Mouse (Mus musculus) adrenal gland, postnatal 4 days (tissue): Measurements from ENCODE around the gene Paqr6. TPM values are rescaled to one million over a fixed set of nuclear protein-coding genes. Genes with fewer than 3 reads are reported as not detected.

Source experiments
- DNase-seq, 2 experiments: peaks; one replicate each; pipeline ENCODE4 v3.0.0; 2021 to 2022; ENCODE audit warnings: low spot score in 2 of 2, mixed read lengths in 2 of 2
- total RNA-seq, 2 experiments: library from RNA; stranded (reverse); gene quantifications; 2 replicates each; pipeline ENCODE4 v1.2.3; 2021

The Paqr6 gene
- total RNA-seq, 2 experiments from 2014 or later: 4.9 to 6.4 TPM

GRCm38 (mm10) chr3:88409741-88410644 lies 45.6 kb downstream of the Paqr6 start, which contains the start of gene Pmf1:
TSS of gene Pmf1 (minus strand) at chr3:88410331.
- peak; percentile 84 to 86 for DNase-seq

GRCm38 (mm10) chr3:88410645-88411031 lies 46.3 kb downstream of the Paqr6 start:
- no peak for DNase-seq

- DNase-seq: no peak
Measured at GRCm38 (mm10) chr3:88411681-88412080, 47.3 kb downstream of the Paqr6 start.

- no peak for DNase-seq
Measured at GRCm38 (mm10) chr3:88412636-88413035, 48.3 kb downstream of the Paqr6 start.

- DNase-seq: no peak
Measured at GRCm38 (mm10) chr3:88415668-88416067, 51.3 kb downstream of the Paqr6 start.

GRCm38 (mm10) chr3:88418016-88418415 lies 53.6 kb downstream of the Paqr6 start:
- DNase-seq: no peak

Other genes starting within 250 kb of the Paqr6 start
- 10 to 100 TPM; 90.0 to 92.1 TPM for gene Mef2d, start 222.2 kb upstream of the Paqr6 start, total RNA-seq
- gene Rhbg, start 109.9 kb upstream of the Paqr6 start, total RNA-seq: 1 to 10 TPM; 2.2 to 3.8 TPM
- 1 to 10 TPM in 1 of 2 experiments, under 1 TPM in 1; 0.65 to 1.4 TPM for gene Gm38392, start 77.4 kb upstream of the Paqr6 start, total RNA-seq
- gene Tsacc, start 67.6 kb upstream of the Paqr6 start, total RNA-seq: 10 to 100 TPM in 1 of 2 experiments, 1 to 10 TPM in 1; 8.0 to 11.0 TPM
- gene Cct3, start 67.5 kb upstream of the Paqr6 start, total RNA-seq: 100 to 1,000 TPM; 272 to 299 TPM
- gene Glmp, start 39.6 kb upstream of the Paqr6 start, total RNA-seq: 100 to 1,000 TPM; 163 to 166 TPM
- 1 to 10 TPM; 3.5 to 3.7 TPM for gene Tmem79, start 28.4 kb upstream of the Paqr6 start, total RNA-seq
- gene Smg5, start 28.3 kb upstream of the Paqr6 start, total RNA-seq: 10 to 100 TPM; 68.2 to 69.0 TPM
- 1 to 10 TPM in 1 of 2 experiments, under 1 TPM in 1; 0.93 to 1.1 TPM for gene Bglap3, start 8.2 kb downstream of the Paqr6 start, total RNA-seq
- gene Bglap2, start 14.1 kb downstream of the Paqr6 start, total RNA-seq: not detected
- gene Bglap, start 19.9 kb downstream of the Paqr6 start, total RNA-seq: 1 to 10 TPM; 2.5 to 2.8 TPM
- gene Pmf1, start 45.7 kb downstream of the Paqr6 start, total RNA-seq: 10 to 100 TPM; 78.8 to 79.0 TPM
- gene Slc25a44, start 60.6 kb downstream of the Paqr6 start, total RNA-seq: 10 to 100 TPM; 34.9 to 35.7 TPM
- 10 to 100 TPM; 11.5 to 15.5 TPM for gene Sema4a, start 96.6 kb downstream of the Paqr6 start, total RNA-seq
- gene Lmna, start 145.4 kb downstream of the Paqr6 start, total RNA-seq: 100 to 1,000 TPM; 109 to 113 TPM
- 10 to 100 TPM; 11.2 to 16.1 TPM for gene Mex3a, start 167.8 kb downstream of the Paqr6 start, total RNA-seq
- 1 to 10 TPM in 1 of 2 experiments, under 1 TPM in 1; 0.54 to 3.9 TPM for gene Rab25, start 183.7 kb downstream of the Paqr6 start, total RNA-seq
- gene Lamtor2, start 188.5 kb downstream of the Paqr6 start, total RNA-seq: 100 to 1,000 TPM; 108 to 113 TPM
- 10 to 100 TPM; 52.6 to 62.6 TPM for gene Ubqln4, start 189.2 kb downstream of the Paqr6 start, total RNA-seq
- 100 to 1,000 TPM; 240 to 260 TPM for gene Ssr2, start 211.3 kb downstream of the Paqr6 start, total RNA-seq
- gene Arhgef2, start 241.4 kb downstream of the Paqr6 start, total RNA-seq: 10 to 100 TPM; 65.7 to 77.0 TPM